Mouse (Mus musculus) kidney, adult 2 months (tissue): ENCODE results near the gene Iqsec1. TPM values are rescaled to one million over a fixed set of nuclear protein-coding genes. Genes with fewer than 3 reads are reported as not detected.
A peak's percentile ranks its signal among the peaks of the same experiment; 100 is the strongest.

Experiments used
- DNase-seq: peaks from one replicate; pipeline ENCODE4 v3.0.0; 2021
- H3K27ac ChIP-seq: fragments of 200-500 bp; 2 replicates; pipeline ENCODE4 v1.5.1; 2012; ENCODE audit warnings: low read depth, low read length, control low read depth, inconsistent platforms; ENCODE audit not compliant: insufficient read depth
- H3K27me3 ChIP-seq: fragments of 200-500 bp; replicated peaks from 2 replicates; pipeline ENCODE4 v1.6.1; 2012; ENCODE audit warnings: mild to moderate bottlenecking, moderate library complexity, low read length, inconsistent platforms; ENCODE audit not compliant: control insufficient read depth, insufficient read depth
- H3K36me3 ChIP-seq: fragments of 200-500 bp; 2 replicates; pipeline ENCODE4 v1.6.1; 2012; ENCODE audit warnings: mild to moderate bottlenecking, moderate library complexity, low read length, inconsistent platforms; ENCODE audit not compliant: control insufficient read depth, insufficient read depth
- H3K4me1 ChIP-seq: fragments of 200-500 bp; 2 replicates; pipeline ENCODE4 v1.6.1; 2011; ENCODE audit warnings: low read length; ENCODE audit not compliant: control insufficient read depth, insufficient read depth
- H3K4me3 ChIP-seq: fragments of 200-500 bp; 2 replicates; pipeline ENCODE4 v1.5.1; 2011; ENCODE audit warnings: mild to moderate bottlenecking, low read depth, low read length, control low read depth; ENCODE audit not compliant: insufficient read depth
- CTCF ChIP-seq: fragments of 200-500 bp; conservative IDR thresholded peaks from 2 replicates; pipeline ENCODE4 v1.5.1; 2011; ENCODE audit warnings: low read depth, mild to moderate bottlenecking, control low read depth, low read length, moderate library complexity, mixed read lengths; ENCODE audit not compliant: insufficient read depth, insufficient read length
- POLR2A ChIP-seq: fragments of 200-500 bp; IDR thresholded peaks from one replicate; pipeline ENCODE4 v1.6.1; 2011; ENCODE audit warnings: low read depth, low read length, control low read depth
- WGBS: fragments of 180-500 bp; shearing (Covaris S2); methylation state at CpG from one replicate; pipeline ENCODE4 v1.1.7; 2018; 5-methylcytosine and 5-hydroxymethylcytosine counted together
- polyA plus RNA-seq: library from polyadenylated mRNA; depleted of rRNA; stranded (reverse); fragments of >200 nt; gene quantifications from 2 replicates; pipeline ENCODE4 v1.2.3, GENCODE M21; 2012; rRNA removed

The Iqsec1 gene
- polyA plus RNA-seq, 1 experiment = 149 TPM

DNA sequence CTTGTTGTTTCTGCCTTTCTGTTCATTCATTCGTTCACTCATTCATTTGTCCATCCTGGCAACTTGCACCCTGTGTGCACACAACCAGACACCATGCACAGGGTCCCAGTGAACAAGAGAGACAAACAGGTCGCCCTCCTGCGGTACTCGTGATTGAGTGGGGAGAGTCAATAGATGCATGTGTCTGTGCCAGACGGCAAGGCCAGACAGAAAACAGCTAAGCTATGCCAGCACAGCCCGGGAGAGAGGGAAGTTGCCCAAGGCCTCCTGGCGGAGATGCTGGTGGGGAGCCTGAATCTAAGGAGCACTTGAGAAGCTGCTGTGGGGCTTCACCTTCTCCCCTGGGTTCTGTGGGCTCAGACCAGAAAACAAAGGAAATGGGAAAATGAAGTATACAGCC, 373.1 kb downstream of the Iqsec1 start:
- H3K4me1 ChIP-seq = peaks cover 6% of the 10 kb centered on the region; the same call in 1 of the 2 replicates
- H3K36me3 ChIP-seq = no peaks in the 10 kb centered on the region
- no peak for DNase-seq
- no peak for TF ChIP-seq POLR2A
- TF ChIP-seq CTCF = no peak
- no peaks in the 10 kb centered on the region for H3K27me3 ChIP-seq
- no peak overlapping the region for H3K27ac ChIP-seq
- no peak overlapping the region for H3K4me3 ChIP-seq
- 82% methylated on average over 7 of the region's 7 CpGs for WGBS

DNA sequence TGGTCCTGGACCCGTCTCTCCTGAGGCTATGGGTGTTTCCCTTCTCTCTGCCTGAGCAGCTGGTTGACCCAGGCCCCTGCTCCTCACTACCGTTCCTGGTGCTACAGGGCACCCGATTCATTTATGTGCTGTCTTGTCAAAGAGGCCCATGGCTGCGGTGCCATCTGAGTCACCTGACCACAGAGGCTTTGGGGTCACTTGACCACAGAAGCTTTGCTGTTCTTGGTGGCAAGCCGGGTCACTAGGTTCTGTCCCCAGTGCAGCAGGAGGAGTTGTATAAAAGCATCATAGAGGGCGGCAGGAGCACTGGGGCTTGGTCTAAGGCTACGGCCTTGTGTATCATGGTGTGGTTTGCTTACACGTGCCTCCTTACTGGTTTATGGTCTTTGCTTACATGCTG, 375.2 kb downstream of the Iqsec1 start:
- 88% methylated on average over 8 of the region's 8 CpGs for WGBS

DNA sequence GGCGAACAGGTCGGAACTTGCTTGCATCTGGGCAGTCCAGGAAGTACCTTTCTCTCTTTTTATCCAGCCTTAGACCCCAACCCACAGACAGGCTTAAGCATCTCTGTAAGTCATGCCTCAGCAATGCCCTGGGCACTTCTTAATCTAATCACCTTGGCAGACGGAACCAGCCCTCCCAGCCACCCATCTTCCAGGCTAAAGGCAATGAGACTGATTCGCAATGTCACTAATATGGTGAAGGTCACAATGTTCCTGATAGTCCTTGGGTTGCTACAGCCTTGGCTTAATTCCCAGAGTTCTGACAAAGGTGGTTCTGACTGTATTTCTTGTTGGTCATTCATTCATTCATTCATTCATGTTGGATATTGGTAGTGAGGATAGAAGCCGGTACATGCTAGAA, 378.2 kb downstream of the Iqsec1 start:
- TF ChIP-seq CTCF (no peak), POLR2A (no peak)
- H3K36me3 ChIP-seq = no peaks in the 10 kb centered on the region
- WGBS = 93% methylated on average over 5 of the region's 5 CpGs
- peaks cover 1% of the 10 kb centered on the region for H3K4me1 ChIP-seq
- no peak overlapping the region for H3K27ac ChIP-seq
- DNase-seq = no peak
- no peaks in the 10 kb centered on the region for H3K27me3 ChIP-seq
- no peak overlapping the region for H3K4me3 ChIP-seq

More for the DNA sequence above, 375.2 kb downstream of the Iqsec1 start:
- H3K4me1 ChIP-seq = no peaks in the 10 kb centered on the region
- H3K27me3 ChIP-seq = no peaks in the 10 kb centered on the region
- TF ChIP-seq POLR2A = no peak
- TF ChIP-seq CTCF = no peak
- no peak for DNase-seq
- no peaks in the 10 kb centered on the region for H3K36me3 ChIP-seq
- H3K27ac ChIP-seq = no peak overlapping the region
- H3K4me3 ChIP-seq = no peak overlapping the region

DNA sequence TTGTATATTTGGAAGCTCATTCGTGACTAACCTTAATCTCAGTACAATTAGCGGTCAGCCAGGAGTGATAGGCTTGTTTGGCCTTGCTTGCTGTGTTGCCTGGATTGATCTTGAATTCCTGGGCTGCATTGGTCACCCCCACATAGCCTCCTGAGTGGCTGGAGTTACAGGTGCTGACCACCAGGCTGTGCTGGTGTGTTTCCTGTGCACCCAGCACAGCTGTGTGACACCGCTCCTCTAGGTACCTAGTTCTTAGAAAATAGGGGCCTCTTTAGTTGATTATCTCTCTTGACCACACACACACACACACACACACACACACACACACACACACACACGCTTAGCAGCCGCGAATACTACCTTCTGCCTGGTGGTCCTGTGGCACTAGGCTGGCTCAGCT, 380.3 kb downstream of the Iqsec1 start:
- H3K27me3 ChIP-seq = no peaks in the 10 kb centered on the region
- H3K4me1 ChIP-seq = peaks cover 5% of the 10 kb centered on the region
- no peak for DNase-seq
- H3K4me3 ChIP-seq = no peak overlapping the region
- H3K27ac ChIP-seq = no peak overlapping the region
- WGBS = 72% methylated on average over 6 of the region's 6 CpGs
- TF ChIP-seq POLR2A (no peak), CTCF (peak; percentile 49; the same call in 1 of the 2 replicates)
- H3K36me3 ChIP-seq = no peaks in the 10 kb centered on the region

DNA sequence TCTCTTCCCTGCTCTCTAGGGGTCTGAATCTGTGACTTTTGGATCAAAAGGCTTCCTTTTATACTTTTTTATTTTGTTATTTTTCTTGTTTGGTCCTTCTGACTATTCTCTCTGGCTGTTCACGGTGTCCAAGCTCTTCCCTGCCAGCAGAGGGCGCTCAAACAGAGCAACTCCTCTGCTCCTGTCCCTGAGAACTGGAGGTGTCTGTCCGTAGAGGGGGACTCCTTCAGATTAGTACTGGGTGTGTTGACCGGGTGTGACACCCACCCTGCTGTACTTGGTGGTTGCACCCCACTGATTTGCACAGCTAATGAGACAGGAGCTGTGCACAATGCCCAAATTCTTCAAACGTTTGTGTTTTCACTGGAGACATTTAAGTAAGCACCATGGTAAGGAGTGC, 381.3 kb downstream of the Iqsec1 start:
- H3K4me1 ChIP-seq = peaks cover 5% of the 10 kb centered on the region
- DNase-seq = peak; percentile 69
- no peaks in the 10 kb centered on the region for H3K36me3 ChIP-seq
- peak; percentile 87 for TF ChIP-seq CTCF
- no peak for TF ChIP-seq POLR2A
- H3K4me3 ChIP-seq = no peak overlapping the region
- H3K27me3 ChIP-seq = no peaks in the 10 kb centered on the region
- H3K27ac ChIP-seq = no peak overlapping the region
- WGBS = 14% methylated on average over 5 of the region's 5 CpGs

DNA sequence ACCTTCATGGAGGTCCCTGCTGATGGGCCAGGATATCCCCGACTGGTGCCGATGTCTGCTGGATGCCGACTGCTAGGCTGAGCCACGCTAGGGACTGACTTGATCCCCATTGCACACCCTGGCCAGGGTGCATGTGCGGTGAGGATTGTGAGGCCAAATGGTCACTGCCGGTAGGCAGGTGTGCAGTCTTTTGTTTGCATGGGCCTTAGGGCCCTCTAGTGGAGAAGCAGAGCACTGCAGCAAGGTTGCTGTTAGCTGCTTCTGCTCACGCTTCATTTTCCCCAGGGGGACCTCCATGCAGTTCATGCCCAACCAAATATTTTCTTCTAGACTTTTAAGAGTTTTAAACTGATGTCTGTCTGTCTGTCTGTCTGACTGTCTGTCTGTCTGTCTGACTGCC, 381.9 kb downstream of the Iqsec1 start:
- peak; percentile 72 for DNase-seq
- H3K4me1 ChIP-seq = peaks cover 5% of the 10 kb centered on the region
- no peak overlapping the region for H3K27ac ChIP-seq

More for the DNA sequence above, 381.9 kb downstream of the Iqsec1 start:
- H3K4me3 ChIP-seq = no peak overlapping the region
- H3K36me3 ChIP-seq = no peaks in the 10 kb centered on the region
- H3K27me3 ChIP-seq = no peaks in the 10 kb centered on the region
- TF ChIP-seq POLR2A (no peak), CTCF (peak; percentile 88)
- 23% methylated on average over 7 of the region's 7 CpGs for WGBS

Other genes starting within 250 kb of the Iqsec1 start
- gene Nup210, start 128.1 kb upstream of the Iqsec1 start, polyA plus RNA-seq = 16.7 and 18.5 TPM in 2 replicates
- gene Hdac11, start 168.0 kb upstream of the Iqsec1 start, polyA plus RNA-seq = 43.5 and 46.7 TPM in 2 replicates
- gene Fbln2, start 223.8 kb upstream of the Iqsec1 start, polyA plus RNA-seq = 12.6 and 18.0 TPM in 2 replicates